Mouse (Mus musculus) bone marrow, adult 2 months (tissue): ENCODE data around the gene Fndc4. TPM values are rescaled to one million over a fixed set of nuclear protein-coding genes. Genes with fewer than 3 reads are reported as not detected.
A peak's percentile ranks its signal among the peaks of the same experiment; 100 is the strongest.

Source experiments
- H3K27ac ChIP-seq: fragments of 200-500 bp; 2 replicates; pipeline ENCODE4 v1.5.1; 2012; ENCODE audit warnings: low read depth, mild to moderate bottlenecking, control low read depth, inconsistent platforms, low read length; ENCODE audit not compliant: control insufficient read depth, poor library complexity, insufficient read depth
- H3K4me1 ChIP-seq: fragments of 200-500 bp; 2 replicates; pipeline ENCODE4 v1.6.1; 2011; ENCODE audit warnings: low read length; ENCODE audit not compliant: control insufficient read depth, insufficient read depth
- H3K4me3 ChIP-seq: fragments of 200-500 bp; replicated peaks from 2 replicates; pipeline ENCODE3; 2011; ENCODE audit warnings: mild to moderate bottlenecking, low read depth, low read length, control low read depth; ENCODE audit not compliant: control insufficient read depth
- CTCF ChIP-seq: fragments of 200-500 bp; IDR thresholded peaks from 2 replicates; pipeline ENCODE4 v1.5.1; 2011; ENCODE audit warnings: low read length, control low read depth; ENCODE audit not compliant: control insufficient read depth, insufficient read depth
- POLR2A ChIP-seq: fragments of 200-500 bp; IDR thresholded peaks from 2 replicates; pipeline ENCODE4 v1.6.1; 2011; ENCODE audit warnings: low read depth, mild to moderate bottlenecking, control low read depth, low read length, borderline replicate concordance; ENCODE audit not compliant: control insufficient read depth
- WGBS: fragments of 180-500 bp; shearing (Covaris S2); methylation state at CpG from one replicate; pipeline ENCODE4 v1.1.7; 2018; 5-methylcytosine and 5-hydroxymethylcytosine counted together
- polyA plus RNA-seq: library from polyadenylated mRNA; stranded (reverse); fragments of >200 nt; gene quantifications from 2 replicates; pipeline ENCODE4 v1.2.4, GENCODE M21; 2011; ENCODE audit warnings: low replicate concordance; ENCODE audit not compliant: missing spikeins, insufficient read depth, insufficient read length

The Fndc4 gene
- not detected in 2 replicates for polyA plus RNA-seq

DNA sequence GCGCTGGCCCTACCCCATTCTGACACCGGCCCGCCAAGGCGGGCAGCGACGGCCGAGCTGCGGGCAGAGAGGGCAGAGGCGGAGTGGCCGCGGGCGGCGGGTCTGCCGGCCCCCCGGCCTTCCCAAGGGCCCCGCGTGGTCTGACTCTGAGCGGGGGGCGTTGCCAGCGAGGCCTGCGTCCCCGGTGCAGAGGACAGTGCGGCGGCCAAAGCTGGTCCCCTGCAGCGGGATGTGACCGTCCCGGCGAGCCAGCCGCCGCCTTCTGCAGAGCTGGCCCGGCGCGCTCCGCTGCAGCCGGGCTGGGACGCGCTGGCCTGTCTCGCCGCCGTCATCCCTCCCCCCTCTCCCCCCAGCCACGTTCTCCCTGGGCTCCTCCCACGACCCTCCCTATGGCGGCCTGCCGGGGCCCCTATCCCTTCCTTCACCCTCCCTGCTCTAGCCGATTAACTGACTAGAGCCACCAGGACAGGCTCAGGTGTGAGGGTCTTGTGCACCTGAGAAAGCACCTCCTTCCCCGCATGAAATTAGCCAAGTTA is at the start of gene Fndc4:
Gene Fndc4 (minus strand): TSS at position 475 of the 536 bp plus-strand sequence.
- Histone ChIP-seq H3K4me1 (no peaks in the 10 kb centered on the region), H3K4me3 (no peak within 1 kb of the TSS), H3K27ac (no peak within 1 kb of the TSS)
- no peak for TF ChIP-seq CTCF
- no peak for TF ChIP-seq POLR2A
- 0% methylated on average over 45 of the region's 46 CpGs for WGBS

GRCm38 (mm10) chr5:31328255-31328654 is 32.4 kb upstream of the Fndc4 start:
- no peaks in the 10 kb centered on the region for H3K4me1 ChIP-seq
- TF ChIP-seq POLR2A (no peak), CTCF (peak; percentile 66)
- no peak overlapping the region for H3K4me3 ChIP-seq
- H3K27ac ChIP-seq: no peak overlapping the region
- 29% methylated on average over 7 of the region's 7 CpGs for WGBS

DNA sequence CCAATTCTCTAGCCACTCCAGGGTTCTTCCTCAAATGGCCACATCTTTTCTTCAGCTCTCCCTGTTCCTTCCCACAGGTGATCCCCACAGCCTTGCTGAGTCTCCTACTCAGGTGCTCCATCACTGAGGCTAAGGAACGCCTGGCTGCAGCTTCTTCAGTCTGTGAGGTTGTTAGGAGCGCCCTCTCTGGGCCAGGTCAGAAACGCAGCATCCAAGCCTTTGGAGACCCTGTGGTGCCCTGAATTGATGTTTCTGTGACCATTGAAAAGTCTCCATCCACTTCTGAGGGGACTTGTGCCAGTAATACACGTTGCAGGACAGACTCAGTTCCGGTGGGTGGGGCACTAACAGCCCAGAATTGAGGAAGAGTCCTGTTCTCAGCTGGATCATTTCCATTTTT is 31.0 kb upstream of the Fndc4 start:
- no peaks in the 10 kb centered on the region for H3K4me1 ChIP-seq
- 12% methylated on average over 5 of the region's 5 CpGs for WGBS
- no peak for TF ChIP-seq POLR2A
- no peak for TF ChIP-seq CTCF
- no peak overlapping the region for H3K4me3 ChIP-seq
- no peak overlapping the region for H3K27ac ChIP-seq

GRCm38 (mm10) chr5:31324085-31324484 is 28.2 kb upstream of the Fndc4 start:
- TF ChIP-seq CTCF (no peak), POLR2A (no peak)
- WGBS: 43% methylated on average over 3 of the region's 3 CpGs

DNA sequence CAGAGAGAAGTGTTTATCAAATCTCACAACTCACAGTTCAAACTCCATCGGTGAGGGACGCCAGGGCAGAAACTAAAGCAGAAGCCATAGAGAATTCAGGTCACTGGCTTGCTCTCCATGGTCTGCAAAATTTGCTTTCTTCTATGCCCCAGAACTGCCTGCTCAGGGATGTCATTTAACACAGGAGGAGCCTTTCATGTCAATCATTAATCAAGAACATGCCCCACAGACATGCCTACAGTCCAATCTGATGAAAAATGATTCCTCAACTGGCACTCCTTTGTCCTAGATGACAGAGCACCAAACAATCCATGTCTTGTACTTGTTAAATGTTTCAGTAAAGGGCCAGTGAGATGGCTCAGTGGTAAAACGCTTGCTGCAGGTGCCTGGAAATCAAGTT is 26.9 kb upstream of the Fndc4 start:
- Histone ChIP-seq H3K27ac (no peak overlapping the region), H3K4me3 (no peak overlapping the region), H3K4me1 (no peaks in the 10 kb centered on the region)
- no peak for TF ChIP-seq CTCF
- no peak for TF ChIP-seq POLR2A
- WGBS: 88% methylated on average over 3 of the region's 3 CpGs

More at GRCm38 (mm10) chr5:31324085-31324484, 28.2 kb upstream of the Fndc4 start:
- no peak overlapping the region for H3K4me3 ChIP-seq
- H3K27ac ChIP-seq: no peak overlapping the region
- no peaks in the 10 kb centered on the region for H3K4me1 ChIP-seq

GRCm38 (mm10) chr5:31312806-31313205 is 16.9 kb upstream of the Fndc4 start:
- no peaks in the 10 kb centered on the region for H3K4me1 ChIP-seq
- no peak overlapping the region for H3K27ac ChIP-seq
- WGBS: 53% methylated on average over 8 of the region's 8 CpGs
- TF ChIP-seq CTCF: no peak
- TF ChIP-seq POLR2A: no peak
- H3K4me3 ChIP-seq: no peak overlapping the region

GRCm38 (mm10) chr5:31303093-31303492 is 7.2 kb upstream of the Fndc4 start:
- Histone ChIP-seq H3K4me1 (no peaks in the 10 kb centered on the region), H3K4me3 (no peak overlapping the region), H3K27ac (no peak overlapping the region)
- no peak for TF ChIP-seq POLR2A
- TF ChIP-seq CTCF: no peak
- WGBS: 73% methylated on average over 6 of the region's 6 CpGs

GRCm38 (mm10) chr5:31301866-31302265 is 6.0 kb upstream of the Fndc4 start:
- Histone ChIP-seq H3K4me1 (no peaks in the 10 kb centered on the region), H3K27ac (no peak overlapping the region), H3K4me3 (no peak overlapping the region)
- 56% methylated on average over 8 of the region's 8 CpGs for WGBS
- no peak for TF ChIP-seq POLR2A
- TF ChIP-seq CTCF: no peak

DNA sequence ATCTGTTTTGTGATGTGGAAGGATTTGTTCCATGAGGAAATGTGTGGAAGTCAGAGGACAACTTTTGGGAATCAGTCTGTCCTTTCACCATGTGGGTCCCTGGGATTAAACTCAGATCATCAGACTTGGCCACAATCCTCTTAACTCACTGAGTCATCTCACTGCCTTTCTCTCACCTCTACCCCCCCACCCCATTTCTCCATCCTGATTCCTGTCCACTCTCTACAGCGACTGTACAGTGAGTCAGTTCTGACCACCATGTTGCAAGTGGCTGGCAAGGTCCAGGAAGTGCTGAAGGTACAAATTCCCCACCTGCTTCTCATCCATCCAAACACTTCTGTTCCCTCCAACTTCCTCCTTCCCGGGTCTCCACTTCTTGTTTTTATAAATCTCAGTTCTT is 2.6 kb upstream of the Fndc4 start:
- no peak overlapping the region for H3K4me3 ChIP-seq
- TF ChIP-seq POLR2A: no peak
- TF ChIP-seq CTCF: no peak
- no peaks in the 10 kb centered on the region for H3K4me1 ChIP-seq
- no peak overlapping the region for H3K27ac ChIP-seq
- WGBS: 9% methylated on average over 2 of the region's 2 CpGs
